Mouse (Mus musculus): Measurements from ENCODE around the gene Dhps.
"Not testable (repeated sequence)": the region's sequence is repeated elsewhere in the genome, so short reads cannot be mapped to it uniquely, and the experiment has no call there.

The Dhps gene

GRCm38 (mm10) chr8:85091526-85092090, 20.1 kb downstream of the Dhps start:
- DNase-seq (ENCODE audit: low read depth, low spot score), result peak; percentile 83

DNA sequence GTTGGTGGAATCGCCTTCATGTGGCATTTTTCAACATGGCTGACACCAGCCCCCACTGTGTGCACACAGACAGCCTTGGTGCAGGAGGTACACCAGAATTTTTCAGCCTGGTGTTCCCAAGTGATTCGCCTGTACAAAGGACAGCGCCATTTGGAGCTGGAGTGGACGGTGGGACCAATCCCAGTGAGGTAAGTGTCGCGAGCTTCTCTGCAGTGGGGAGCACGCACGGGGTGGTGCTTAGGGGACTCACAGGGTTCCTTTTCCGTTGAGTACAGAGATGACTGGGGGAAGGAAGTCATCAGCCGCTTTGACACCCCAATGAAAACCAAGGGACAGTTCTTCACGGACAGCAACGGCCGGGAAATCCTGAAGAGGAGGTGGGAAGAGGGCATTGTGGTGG, 23.5 kb downstream of the Dhps start:
- no peak for DNase-seq (ENCODE audit: low read depth, low spot score)

GRCm38 (mm10) chr8:85095566-85095965, 24.0 kb downstream of the Dhps start:
- DNase-seq (ENCODE audit: low read depth, low spot score), result no peak

DNA sequence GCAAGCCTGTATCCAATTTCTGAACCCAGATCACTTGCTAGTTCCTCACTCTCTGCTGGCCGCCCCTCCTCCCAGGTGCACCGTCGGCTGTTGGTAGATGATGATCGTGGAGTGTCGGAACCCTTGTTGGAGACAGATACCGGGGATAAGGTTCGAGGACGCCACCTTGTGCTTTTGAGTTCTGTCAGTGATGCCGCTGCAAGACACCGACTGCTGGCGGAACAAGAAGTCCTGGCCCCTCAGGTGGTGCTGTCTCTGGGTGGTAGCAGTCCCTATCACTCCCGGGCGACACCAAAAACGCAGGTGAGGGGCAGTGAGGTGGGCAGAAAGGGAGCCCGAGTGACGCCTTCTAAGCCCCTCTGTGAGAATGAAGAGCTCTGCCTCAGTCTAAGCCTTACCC, 24.6 kb downstream of the Dhps start:
- DNase-seq (ENCODE audit: low read depth, low spot score), result no peak

- no peak for DNase-seq (ENCODE audit: low read depth, low spot score)
These were observed 25.3 kb downstream of the Dhps start for GRCm38 (mm10) chr8:85096850-85097249.

GRCm38 (mm10) chr8:85100076-85100665, 28.6 kb downstream of the Dhps start:
- no peak for DNase-seq (ENCODE audit: low read depth, low spot score)

DNA sequence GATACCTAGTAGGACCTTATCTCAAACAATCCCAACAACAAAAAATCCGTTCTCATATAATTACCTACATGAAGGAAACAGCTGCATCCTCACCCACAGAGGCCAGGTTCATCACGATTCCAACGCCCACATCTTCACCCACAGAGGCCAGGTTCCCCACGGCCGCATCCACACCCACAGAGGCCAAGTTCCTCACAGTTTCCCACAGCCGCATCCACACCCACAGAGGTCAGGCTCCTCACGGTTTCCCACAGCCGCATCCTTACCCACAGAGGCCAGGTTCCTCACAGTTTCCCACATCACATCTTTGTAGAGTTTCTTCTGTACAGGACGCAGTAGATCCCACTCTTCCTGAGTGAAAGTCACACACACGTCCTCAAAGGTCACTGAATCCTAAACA, 41.7 kb downstream of the Dhps start:
- DNase-seq (ENCODE audit: low read depth, low spot score), result no peak

DNA sequence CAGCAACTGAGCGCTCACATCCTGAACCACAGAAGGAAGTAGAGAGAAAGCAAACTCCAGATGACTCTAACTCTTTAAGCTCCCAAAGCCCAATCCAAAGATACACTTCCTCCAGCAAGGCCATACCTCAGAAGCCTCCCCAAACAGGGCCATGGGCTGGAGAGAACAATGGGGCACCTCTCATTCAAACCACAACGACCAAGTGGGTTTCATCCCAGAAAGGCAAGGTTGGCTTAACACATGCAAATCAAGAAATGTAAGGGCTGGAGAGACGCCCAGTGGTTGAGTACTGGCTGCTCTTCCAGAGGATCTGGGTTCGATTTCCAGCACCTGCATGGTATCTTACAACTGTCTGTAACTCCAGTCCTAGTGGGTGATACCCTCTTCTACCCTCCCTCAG, 43.9 kb downstream of the Dhps start:
- DNase-seq (ENCODE audit: low read depth, low spot score), result peak; percentile 69

DNA sequence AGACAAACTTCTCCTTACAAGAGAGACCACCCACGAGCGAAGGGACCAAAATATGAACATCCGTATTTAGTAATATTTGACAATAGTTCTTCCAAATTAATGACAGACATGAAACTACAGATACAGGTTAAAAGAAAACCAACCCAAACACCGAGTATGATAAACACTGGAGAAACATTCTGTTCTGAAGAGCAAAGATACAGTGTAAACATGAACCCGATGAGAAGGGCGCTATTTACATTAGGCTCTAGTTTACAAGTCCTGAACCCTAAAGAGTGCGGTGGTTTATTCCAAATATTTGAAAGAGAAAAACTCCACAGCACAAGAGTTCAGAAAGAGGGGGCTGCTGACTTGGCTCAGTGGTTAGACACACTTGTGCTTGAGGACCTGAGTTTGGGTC, 45.4 kb downstream of the Dhps start:
- DNase-seq (ENCODE audit: low read depth, low spot score), result no peak

- DNase-seq (ENCODE audit: low read depth, low spot score), result peak; percentile 97
These were observed 47.8 kb downstream of the Dhps start for GRCm38 (mm10) chr8:85119052-85119981.

- DNase-seq (ENCODE audit: low read depth, low spot score), result not testable (repeated sequence)
These were observed 48.7 kb downstream of the Dhps start for GRCm38 (mm10) chr8:85120251-85120650.

DNA sequence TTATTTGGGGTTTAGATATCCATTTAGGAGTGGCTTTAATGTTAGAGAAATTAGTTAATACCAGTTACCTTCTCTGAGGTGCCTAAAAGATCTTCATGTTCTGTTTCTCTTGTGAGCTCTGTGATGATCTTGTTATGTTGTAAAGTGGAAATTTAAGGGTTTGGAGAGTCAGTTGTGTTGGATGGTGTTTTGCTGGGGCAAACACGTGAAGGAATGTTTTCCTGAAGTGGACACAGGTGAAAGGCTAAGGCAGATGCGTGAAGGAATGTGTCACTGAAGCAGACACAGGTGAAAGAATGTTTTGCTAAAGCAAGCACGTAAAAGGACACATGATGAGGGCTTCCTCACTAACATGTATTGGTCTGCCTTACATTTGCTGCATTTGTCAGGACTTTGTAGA, 51.4 kb downstream of the Dhps start, which contains the start of gene Zfp791:
Gene Zfp791, minus strand, starts transcription at position 101 of the 400 bp plus-strand sequence.
- DNase-seq (ENCODE audit: low read depth, low spot score), result no peak

GRCm38 (mm10) chr8:85123691-85124090, 52.1 kb downstream of the Dhps start:
- no peak for DNase-seq (ENCODE audit: low read depth, low spot score)

All from ES-CJ7 (cell line).